Mouse (Mus musculus) kidney, postnatal 0 days (tissue): ENCODE measurements around the gene Zfp316. TPM values are rescaled to one million over a fixed set of nuclear protein-coding genes. Genes with fewer than 3 reads are reported as not detected.
A peak's percentile ranks its signal among the peaks of the same experiment; 100 is the strongest.

Source experiments
- ATAC-seq: fragments of 200-750 bp; cut with Nextera tagmentation; replicated peaks from 2 replicates; pipeline ENCODE4 v1.8.0; 2017; ENCODE audit warnings: low read depth, moderate number of reproducible peaks, moderate TSS enrichment, moderate library complexity; ENCODE audit not compliant: low FRiP score
- DNase-seq: peaks from one replicate; pipeline ENCODE4 v3.0.0-alpha.2; 2016; ENCODE audit warnings: low spot score
- H3K27ac ChIP-seq: fragments of 300-500 bp; sonication (generic); 2 replicates; pipeline ENCODE4 v1.5.1; 2014; ENCODE audit warnings: mild to moderate bottlenecking
- H3K27me3 ChIP-seq: fragments of 300-500 bp; sonication (generic); 2 replicates; pipeline ENCODE4 v1.6.1; 2014; ENCODE audit warnings: low read length, mixed read lengths; ENCODE audit not compliant: insufficient read depth
- H3K36me3 ChIP-seq: fragments of 300-500 bp; sonication (generic); 2 replicates; pipeline ENCODE4 v1.6.1; 2014; ENCODE audit warnings: low read length, mixed read lengths; ENCODE audit not compliant: insufficient read depth
- H3K4me1 ChIP-seq: fragments of 300-500 bp; sonication (generic); replicated peaks from 2 replicates; pipeline ENCODE4 v1.6.1; 2014; ENCODE audit warnings: antibody characterized with exemption, low read length, mixed read lengths; ENCODE audit not compliant: insufficient read depth
- H3K4me2 ChIP-seq: fragments of 300-500 bp; sonication (generic); 2 replicates; pipeline ENCODE4 v1.6.1; 2014; ENCODE audit warnings: mild to moderate bottlenecking, low read length, moderate library complexity, mixed read lengths
- H3K4me3 ChIP-seq: fragments of 300-500 bp; sonication (generic); replicated peaks from 2 replicates; pipeline ENCODE4 v1.5.1; 2014; ENCODE audit warnings: low read depth, low read length
- H3K9ac ChIP-seq: fragments of 300-500 bp; sonication (generic); 2 replicates; pipeline ENCODE4 v1.6.1; 2014; ENCODE audit warnings: low read depth, low read length
- H3K9me3 ChIP-seq: fragments of 300-500 bp; sonication (generic); replicated peaks from 2 replicates; pipeline ENCODE4 v1.6.1; 2016; ENCODE audit warnings: low read length, inconsistent platforms, mixed read lengths
- CTCF ChIP-seq: IDR thresholded peaks from 2 replicates; pipeline ENCODE4 v1.5.1; 2016; ENCODE audit warnings: antibody characterized with exemption, low read depth, mild to moderate bottlenecking, moderate library complexity
- WGBS: fragments of 180-500 bp; shearing (Covaris S2); extraction: QIAGEN DNeasy Blood & Tissue Kit; methylation state at CpG from one replicate; pipeline ENCODE4 v1.1.7; 2014; 5-methylcytosine and 5-hydroxymethylcytosine counted together
- polyA plus RNA-seq: library from polyadenylated mRNA; unstranded; fragments of >200 nt; fragmentation: Nextera tagmentation; extraction: Ambion mirVana; gene quantifications from 2 replicates; pipeline ENCODE4 v1.2.1, GENCODE M21; 2015

The Zfp316 gene
- polyA plus RNA-seq, 1 experiment from 2014 or later: 3.4 TPM

DNA sequence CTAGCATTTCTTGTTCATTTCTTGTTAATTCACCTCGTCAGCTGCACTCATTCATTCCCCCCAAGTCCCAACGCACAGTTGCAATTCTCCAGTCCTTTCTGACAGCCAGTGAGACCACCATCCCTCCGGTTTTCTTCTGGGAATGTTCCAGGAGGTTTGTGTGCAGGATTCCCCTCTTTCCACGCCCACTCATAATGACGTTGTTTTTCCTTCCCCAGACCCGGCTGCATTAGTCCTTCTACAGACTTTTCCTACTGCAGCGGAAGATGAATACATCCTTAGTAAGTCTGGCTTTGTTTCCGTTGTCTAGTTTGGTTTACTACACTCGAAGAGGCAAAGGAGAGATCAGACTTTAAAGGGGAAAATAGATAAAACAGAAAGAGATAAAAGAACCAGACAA lies 33.8 kb downstream of the Zfp316 start:
- no peak for ATAC-seq
- WGBS: 35% methylated on average over 9 of the region's 9 CpGs
- DNase-seq: peak; percentile 54

DNA sequence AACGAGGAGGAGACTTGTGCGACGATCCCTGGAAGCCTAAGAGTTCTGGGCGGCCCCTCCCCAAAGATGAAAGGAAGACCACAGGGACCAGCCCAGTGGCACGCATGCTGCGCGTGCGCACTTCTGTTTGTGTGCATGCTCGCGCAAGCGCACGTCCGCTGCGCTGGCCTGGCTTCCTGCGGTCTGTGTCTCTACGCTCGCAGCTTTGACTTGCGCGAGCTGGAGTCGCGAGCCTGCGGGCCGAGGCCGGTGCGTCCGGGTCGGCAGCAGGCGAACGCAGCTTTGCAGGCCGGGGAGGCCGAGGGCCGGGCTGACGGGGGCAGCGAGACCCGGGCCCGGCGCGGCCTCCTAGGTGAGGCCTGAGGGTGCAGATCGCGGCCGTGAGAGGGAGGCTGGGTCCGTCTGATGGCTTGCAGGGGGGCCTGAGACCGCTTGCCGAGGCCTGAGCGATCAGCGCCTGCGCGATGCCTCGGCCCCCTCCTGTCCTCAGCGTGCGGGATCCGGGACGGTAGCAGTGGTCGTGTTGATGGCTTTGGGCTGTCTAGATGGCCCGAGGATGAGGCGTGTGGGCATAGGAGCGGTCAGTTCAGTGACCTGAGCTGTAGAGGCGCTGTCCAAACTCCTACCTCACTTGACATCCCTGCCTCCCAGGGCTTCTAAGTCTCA lies 34.7 kb downstream of the Zfp316 start, which contains the start of gene Zfp12:
TSS of gene Zfp12 (plus strand) at position 136 of the 666 bp plus-strand sequence.
- Histone ChIP-seq H3K9me3 (no peaks in the 10 kb centered on the region), H3K4me2 (peak within 1 kb of the TSS; percentile 88), H3K36me3 (peaks cover 9% of the 10 kb centered on the region; the same call in 1 of the 2 replicates), H3K9ac (peak within 1 kb of the TSS; percentile 92), H3K27ac (peak within 1 kb of the TSS; percentile 95), H3K4me1 (peaks cover 9% of the 10 kb centered on the region; the same call in 1 of the 2 replicates), H3K4me3 (peak within 1 kb of the TSS; percentile 93), H3K27me3 (no peaks in the 10 kb centered on the region)
- ATAC-seq: peak; percentile 94
- TF ChIP-seq CTCF: peak; percentile 49; the same call in 1 of the 2 replicates
- 0% methylated on average over 56 of the region's 58 CpGs for WGBS
- DNase-seq: peak; percentile 98

More for the DNA sequence above, 33.8 kb downstream of the Zfp316 start:
- Histone ChIP-seq H3K27ac (no peak overlapping the region), H3K36me3 (peaks cover 17% of the 10 kb centered on the region; the same call in 1 of the 2 replicates), H3K27me3 (no peaks in the 10 kb centered on the region), H3K9me3 (no peaks in the 10 kb centered on the region), H3K4me2 (peak overlapping the region; percentile 88), H3K9ac (peak overlapping the region; percentile 92; the same call in 1 of the 2 replicates), H3K4me1 (peaks cover 9% of the 10 kb centered on the region; the same call in 1 of the 2 replicates), H3K4me3 (peak overlapping the region; percentile 93)
- no peak for TF ChIP-seq CTCF

DNA sequence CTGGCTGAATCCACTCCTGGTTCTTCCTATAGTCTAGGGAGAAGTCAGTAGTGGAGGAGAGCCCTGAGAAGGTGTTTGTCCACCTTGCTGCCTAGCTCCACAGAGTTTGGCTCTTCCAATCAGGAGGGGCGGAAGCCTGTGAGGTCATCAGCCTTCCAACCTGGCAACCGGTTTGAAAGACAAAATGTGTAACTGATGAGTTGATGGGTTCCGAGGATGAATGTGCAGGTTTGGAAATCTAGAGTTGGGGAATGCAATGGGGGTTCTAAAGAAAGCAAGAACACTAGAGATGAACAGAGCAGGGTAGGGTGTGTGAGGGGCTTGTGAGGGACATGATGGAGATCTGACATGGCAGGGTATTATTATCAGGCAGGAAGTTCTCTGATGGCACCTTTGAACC lies 43.0 kb downstream of the Zfp316 start, which contains the start of gene Spdye4a:
TSS of gene Spdye4a (minus strand) at position 101 of the 400 bp plus-strand sequence.
- no peak for TF ChIP-seq CTCF
- H3K9me3 ChIP-seq: no peaks in the 10 kb centered on the region
- H3K36me3 ChIP-seq: no peaks in the 10 kb centered on the region
- H3K27ac ChIP-seq: no peak within 1 kb of the TSS
- H3K27me3 ChIP-seq: no peaks in the 10 kb centered on the region
- H3K4me3 ChIP-seq: no peak within 1 kb of the TSS
- WGBS: 82% methylated on average over 3 of the region's 3 CpGs
- H3K4me2 ChIP-seq: no peak within 1 kb of the TSS
- DNase-seq: no peak
- H3K4me1 ChIP-seq: no peaks in the 10 kb centered on the region
- ATAC-seq: no peak
- H3K9ac ChIP-seq: no peak within 1 kb of the TSS

DNA sequence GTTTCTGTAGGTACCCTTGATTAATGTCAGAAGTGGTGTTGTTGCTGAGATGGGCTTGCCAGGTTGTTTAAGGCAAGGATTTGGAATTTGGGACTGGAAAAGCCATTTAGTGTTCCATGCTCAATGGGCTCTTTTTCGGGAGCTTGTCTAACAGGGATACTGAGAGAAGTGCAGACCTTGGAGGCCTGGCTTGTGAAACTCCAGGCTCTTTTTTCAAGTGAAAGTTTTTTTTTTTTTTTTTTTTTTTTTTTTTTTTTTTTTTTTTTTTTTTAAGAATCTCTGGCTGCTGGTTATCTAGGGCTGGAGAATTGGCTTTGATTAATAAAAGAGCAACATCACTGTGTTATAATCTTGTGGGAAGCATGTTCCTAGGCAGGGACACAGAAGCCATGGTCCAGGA lies 47.5 kb downstream of the Zfp316 start:
- H3K4me2 ChIP-seq: no peak overlapping the region
- H3K27ac ChIP-seq: no peak overlapping the region
- DNase-seq: no peak
- H3K9me3 ChIP-seq: no peaks in the 10 kb centered on the region
- no peaks in the 10 kb centered on the region for H3K36me3 ChIP-seq
- WGBS: 76% methylated on average over 1 of the region's 1 CpGs
- no peak overlapping the region for H3K4me3 ChIP-seq
- no peak for TF ChIP-seq CTCF
- no peaks in the 10 kb centered on the region for H3K4me1 ChIP-seq
- no peak for ATAC-seq
- no peak overlapping the region for H3K9ac ChIP-seq
- H3K27me3 ChIP-seq: no peaks in the 10 kb centered on the region

DNA sequence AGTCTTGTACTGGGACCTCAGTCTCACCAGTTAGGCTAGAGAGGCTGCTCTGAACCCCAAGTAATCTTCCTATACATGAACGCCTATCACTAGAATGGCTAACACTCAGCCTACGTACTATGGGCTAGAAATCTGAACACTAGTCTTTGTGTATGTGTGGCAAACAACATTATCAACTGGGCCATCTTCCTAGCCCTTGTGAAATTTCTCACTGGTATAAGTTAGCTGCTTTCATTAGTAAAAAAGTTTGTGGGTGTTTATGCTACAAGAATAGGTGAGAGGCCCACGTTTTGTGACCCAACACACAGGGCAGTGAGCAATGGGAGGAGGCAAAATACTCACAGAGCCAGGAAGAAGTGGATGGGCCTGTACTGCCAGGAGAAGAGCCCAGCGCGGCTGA lies 48.8 kb downstream of the Zfp316 start:
- Histone ChIP-seq H3K27me3 (no peaks in the 10 kb centered on the region), H3K4me3 (no peak overlapping the region), H3K27ac (no peak overlapping the region), H3K36me3 (no peaks in the 10 kb centered on the region), H3K4me1 (no peaks in the 10 kb centered on the region), H3K9ac (no peak overlapping the region), H3K9me3 (no peaks in the 10 kb centered on the region), H3K4me2 (no peak overlapping the region)
- ATAC-seq: no peak
- 79% methylated on average over 4 of the region's 5 CpGs for WGBS
- no peak for TF ChIP-seq CTCF
- no peak for DNase-seq

DNA sequence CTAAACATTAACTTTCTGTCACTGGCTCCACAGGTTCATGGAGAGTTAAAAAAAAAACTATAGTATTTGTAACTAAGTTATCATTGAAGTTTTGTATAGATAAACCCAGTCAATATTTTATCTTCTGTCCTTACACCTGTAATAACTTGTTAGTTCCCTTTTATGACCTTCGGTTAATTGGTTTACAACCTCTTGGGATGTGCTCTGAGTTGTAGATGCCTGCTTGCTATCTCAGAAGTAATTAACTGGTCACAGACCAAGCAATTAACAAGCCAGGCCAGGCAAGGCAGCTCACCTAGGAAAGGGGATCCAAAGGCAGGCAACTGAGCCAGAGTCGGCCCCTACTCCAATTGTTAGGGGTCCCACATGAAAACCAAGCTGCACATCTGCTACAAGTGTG lies 56.0 kb downstream of the Zfp316 start:
- ATAC-seq (no peak), DNase-seq (no peak)
- Histone ChIP-seq H3K9me3 (no peaks in the 10 kb centered on the region), H3K27ac (no peak overlapping the region), H3K4me1 (no peaks in the 10 kb centered on the region), H3K36me3 (no peaks in the 10 kb centered on the region), H3K9ac (no peak overlapping the region), H3K4me2 (no peak overlapping the region), H3K27me3 (no peaks in the 10 kb centered on the region), H3K4me3 (no peak overlapping the region)
- TF ChIP-seq CTCF: no peak
- 57% methylated on average over 2 of the region's 2 CpGs for WGBS
